Mouse (Mus musculus) gastrocnemius, adult 2 months (tissue): ENCODE measurements around the gene Rpl21. TPM values are rescaled to one million over a fixed set of nuclear protein-coding genes. Genes with fewer than 3 reads are reported as not detected.

Experiments
- DNase-seq: peaks from one replicate; pipeline ENCODE4 v3.0.0; 2022
- H3K27ac ChIP-seq: fragments of 200-600 bp; 2 replicates; pipeline ENCODE4 v1.8.1; 2022; ENCODE audit warnings: mild to moderate bottlenecking
- H3K4me3 ChIP-seq: fragments of 200-600 bp; 2 replicates; pipeline ENCODE4 v1.8.1; 2022; ENCODE audit warnings: mild to moderate bottlenecking, moderate library complexity
- CTCF ChIP-seq: fragments of 200-600 bp; IDR thresholded peaks from 2 replicates; pipeline ENCODE4 v1.8.1; 2022; ENCODE audit warnings: antibody characterized with exemption, mild to moderate bottlenecking, moderate library complexity
- intact Hi-C: fragments of 180-260 bp; cut with DNase I; formaldehyde crosslinking; loops from one replicate; pipeline ENCODE4 v1.15.1; 2025
- long read RNA-seq, 2 experiments: library from polyadenylated mRNA; stranded (forward); transcript quantifications; one replicate each; pipeline ENCODE4 v2.0.0; 2021
- total RNA-seq, 2 experiments: library from RNA; stranded (reverse); gene quantifications; 2 replicates each; pipeline ENCODE4 v1.2.3; 2021

Rpl21 gene
- total RNA-seq, result 100 to 1,000 TPM; 120 to 155 TPM
- long read RNA-seq, experiment 1, partial matches to known transcripts, result 0 of 25 reads
- long read RNA-seq, experiment 1, other reads (novel, unspliced or antisense), result 20 of 25 reads
- long read RNA-seq, experiment 2, transcript Rpl21-204 (2 exons, 632 nt), result major isoform, 5 of 33 reads
- long read RNA-seq, experiment 2, partial matches to known transcripts, result 0 of 33 reads
- long read RNA-seq, experiment 2, other reads (novel, unspliced or antisense), result 23 of 33 reads

GRCm38 (mm10) chr5:146832769-146833448 lies at the start of gene Rpl21:
Gene Rpl21 (plus strand): TSS chr5:146832890.
- DNase-seq, result peak; percentile 95
- Histone ChIP-seq H3K27ac (peak within 1 kb of the TSS; percentile 100), H3K4me3 (peak within 1 kb of the TSS; percentile 79)
- TF ChIP-seq CTCF, result no peak
- intact Hi-C loops, result loop anchor here (2.0 to 5.0 kb wide), 2 partner anchors 38 to 244 kb away; partner anchors contain the start of genes Lnx2, Polr1d and Usp12

GRCm38 (mm10) chr5:146783300-146783699 lies 49.4 kb upstream of the Rpl21 start:
- intact Hi-C loops, result no loop called here
- H3K4me3 ChIP-seq, result no peak overlapping the region
- DNase-seq, result no peak
- peak; percentile 34; the same call in 1 of the 2 replicates for TF ChIP-seq CTCF
- H3K27ac ChIP-seq, result no peak overlapping the region

GRCm38 (mm10) chr5:146783891-146784290 lies 48.8 kb upstream of the Rpl21 start:
- Histone ChIP-seq H3K27ac (no peak overlapping the region), H3K4me3 (no peak overlapping the region)
- intact Hi-C loops, result no loop called here
- TF ChIP-seq CTCF, result no peak
- DNase-seq, result no peak

GRCm38 (mm10) chr5:146786123-146786522 lies 46.6 kb upstream of the Rpl21 start:
- intact Hi-C loops, result no loop called here
- no peak overlapping the region for H3K27ac ChIP-seq
- no peak for TF ChIP-seq CTCF
- no peak for DNase-seq
- no peak overlapping the region for H3K4me3 ChIP-seq

DNA sequence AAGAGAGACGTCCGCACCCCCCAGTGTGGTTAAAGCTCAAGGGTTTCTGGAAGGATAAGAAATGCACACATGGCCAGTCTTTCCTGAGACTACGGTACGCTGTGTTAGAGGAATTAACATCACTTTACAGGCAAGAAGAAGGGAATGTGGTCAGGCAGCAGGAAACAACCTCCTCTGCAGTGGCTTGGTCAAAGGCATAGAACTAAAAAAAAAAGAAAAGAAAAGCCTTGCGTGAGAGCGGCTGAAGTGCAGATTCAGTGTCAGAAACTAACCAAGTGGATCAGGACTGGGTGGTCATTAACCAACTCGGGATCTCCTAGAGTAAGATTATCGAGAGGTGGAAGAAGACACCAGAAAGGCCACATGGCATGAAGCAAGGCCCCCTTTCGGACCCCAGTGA lies 43.3 kb upstream of the Rpl21 start:
- DNase-seq, result no peak
- no peak for TF ChIP-seq CTCF
- Histone ChIP-seq H3K27ac (no peak overlapping the region), H3K4me3 (no peak overlapping the region)
- intact Hi-C loops, result no loop called here

- no peak overlapping the region for H3K4me3 ChIP-seq
- intact Hi-C loops, result no loop called here
- H3K27ac ChIP-seq, result no peak overlapping the region
- DNase-seq, result no peak
- no peak for TF ChIP-seq CTCF
Measured at GRCm38 (mm10) chr5:146790944-146791343, 41.7 kb upstream of the Rpl21 start.

DNA sequence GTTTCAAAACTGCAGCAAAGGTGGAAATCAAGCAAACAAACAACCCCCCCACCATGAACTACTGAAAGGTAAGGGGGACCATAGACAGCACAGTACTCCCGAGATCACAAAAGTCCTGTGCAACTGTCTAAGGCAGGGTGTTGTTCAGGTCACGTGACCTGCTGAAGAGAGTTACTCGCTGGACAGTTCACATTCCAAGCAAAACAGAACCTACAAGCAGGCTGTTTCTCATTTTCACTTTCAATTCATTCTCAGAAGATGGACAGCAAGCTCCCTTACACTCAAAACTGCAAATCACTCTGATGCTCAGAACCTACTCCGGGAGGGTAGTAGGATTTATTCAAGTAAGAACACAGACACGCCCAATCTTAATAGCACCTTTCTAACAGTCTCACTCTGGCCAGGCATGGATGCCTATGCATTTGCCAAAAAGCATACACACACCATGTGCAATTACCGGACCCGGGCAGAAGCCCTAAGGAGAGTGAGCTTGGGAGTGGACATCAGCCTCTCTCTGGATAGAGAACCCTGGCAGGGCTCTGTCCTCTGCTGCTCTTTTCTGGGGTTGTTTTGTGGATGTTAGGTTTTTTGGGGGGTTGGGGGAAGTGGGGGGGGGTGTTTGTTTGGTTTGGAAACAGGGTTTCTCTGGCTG lies 40.4 kb upstream of the Rpl21 start:
- no peak for TF ChIP-seq CTCF
- intact Hi-C loops, result no loop called here
- Histone ChIP-seq H3K27ac (peak overlapping the region; percentile 51), H3K4me3 (peak overlapping the region; percentile 29)
- no peak for DNase-seq

- Histone ChIP-seq H3K27ac (peak overlapping the region; percentile 87), H3K4me3 (peak overlapping the region; percentile 92)
- DNase-seq, result no peak
- intact Hi-C loops, result loop anchor here (2.0 kb wide), 1 partner anchor 39 kb away; the partner anchor contains the start of gene Rpl21
- no peak for TF ChIP-seq CTCF
Measured at GRCm38 (mm10) chr5:146793630-146794083, 39.0 kb upstream of the Rpl21 start.

GRCm38 (mm10) chr5:146794084-146794852 lies 38.4 kb upstream of the Rpl21 start:
- DNase-seq, result peak; percentile 75
- intact Hi-C loops, result loop anchor here (2.0 kb wide), 1 partner anchor 39 kb away; the partner anchor contains the start of gene Rpl21
- Histone ChIP-seq H3K4me3 (peak overlapping the region; percentile 92), H3K27ac (peak overlapping the region; percentile 87)
- no peak for TF ChIP-seq CTCF

- H3K4me3 ChIP-seq, result peak within 1 kb of the TSS; percentile 92
- peak; percentile 98 for DNase-seq
- intact Hi-C loops, result loop anchor here (2.0 kb wide), 1 partner anchor 38 kb away; the partner anchor contains the start of gene Rpl21
- H3K27ac ChIP-seq, result peak within 1 kb of the TSS; percentile 87
- no peak for TF ChIP-seq CTCF
Measured at GRCm38 (mm10) chr5:146794853-146795252, 37.8 kb upstream of the Rpl21 start, which contains the start of gene Usp12. Gene Usp12 (minus strand): TSS chr5:146795006.

DNA sequence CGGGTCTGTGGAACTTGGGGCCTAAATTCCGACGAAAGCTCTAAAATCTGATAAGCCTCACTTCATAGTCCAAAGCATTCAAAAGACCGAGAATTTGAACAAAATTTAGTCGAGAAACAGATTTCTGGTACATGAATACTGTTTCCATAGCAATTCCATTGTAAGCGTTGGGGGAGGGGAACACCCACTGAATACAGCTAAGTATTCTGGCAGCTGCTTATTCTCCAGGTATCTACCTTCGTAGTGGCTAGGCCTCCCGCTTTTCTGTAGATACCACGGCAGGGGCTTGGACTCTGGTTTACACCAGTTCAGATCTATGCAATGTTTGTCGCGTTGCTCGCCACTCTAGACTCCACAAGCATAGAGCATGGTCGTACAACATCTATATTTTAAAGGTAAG lies 37.0 kb upstream of the Rpl21 start:
- no peak for TF ChIP-seq CTCF
- intact Hi-C loops, result loop anchor here (2.0 kb wide), 1 partner anchor 37 kb away; the partner anchor contains the start of gene Rpl21
- DNase-seq, result no peak
- Histone ChIP-seq H3K4me3 (no peak overlapping the region), H3K27ac (no peak overlapping the region)

DNA sequence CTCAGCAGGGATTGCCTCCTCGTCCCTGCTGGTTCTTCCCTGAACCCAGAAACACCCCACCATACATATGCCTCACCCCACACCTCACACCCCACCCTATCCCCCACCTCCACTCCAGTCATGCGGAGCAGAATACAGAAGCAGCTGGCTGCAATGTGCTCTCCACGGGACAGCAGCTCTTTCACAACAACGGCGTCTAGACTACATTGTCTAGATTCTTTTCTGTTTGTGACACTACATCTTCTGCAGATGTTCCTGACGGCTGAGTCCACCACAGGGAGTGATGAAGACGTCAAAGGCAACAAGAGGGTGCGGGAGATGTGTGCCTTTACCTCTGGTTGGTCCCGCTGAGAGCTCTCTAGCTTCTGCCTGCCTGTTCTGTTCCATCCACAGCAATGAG lies 34.7 kb upstream of the Rpl21 start:
- DNase-seq, result no peak
- H3K4me3 ChIP-seq, result no peak overlapping the region
- TF ChIP-seq CTCF, result no peak
- H3K27ac ChIP-seq, result no peak overlapping the region
- intact Hi-C loops, result no loop called here
